Mouse (Mus musculus) CH12.LX (cell line): Measurements from ENCODE around the gene Fance. TPM values are rescaled to one million over a fixed set of nuclear protein-coding genes. Genes with fewer than 3 reads are reported as not detected.

Experiments used
- DNase-seq: peaks from one replicate; pipeline ENCODE4 v3.0.0-alpha.2; 2013; ENCODE audit errors: extremely low read depth
- H3K27ac ChIP-seq: 2 replicates; pipeline ENCODE4 v1.5.1; 2012; ENCODE audit warnings: low read depth, mild to moderate bottlenecking, control low read depth, moderate library complexity; ENCODE audit not compliant: insufficient read depth
- H3K27me3 ChIP-seq: replicated peaks from 2 replicates; pipeline ENCODE3; 2012; ENCODE audit warnings: inconsistent platforms
- H3K36me3 ChIP-seq, 2 experiments: replicated peaks in 1 of 2; 2 replicates each; pipeline versions ENCODE3 to v1.6.1; 2012; ENCODE audit warnings: inconsistent platforms in 1 of 2, low read length in 1 of 2, mild to moderate bottlenecking in 1 of 2, mixed read lengths in 1 of 2, moderate library complexity in 1 of 2; ENCODE audit not compliant: control insufficient read depth in 1 of 2, insufficient read depth in 1 of 2
- H3K4me1 ChIP-seq, 2 experiments: 2 replicates each; pipeline ENCODE4 v1.6.1; 2012; ENCODE audit warnings: inconsistent platforms in 1 of 2, moderate library complexity in 1 of 2; ENCODE audit not compliant: insufficient read depth in 2 of 2, control insufficient read depth in 1 of 2
- H3K4me2 ChIP-seq: 2 replicates; pipeline ENCODE4 v1.6.1; 2012; ENCODE audit warnings: low read depth, mild to moderate bottlenecking, control low read depth; ENCODE audit not compliant: poor library complexity, insufficient read depth, severe bottlenecking
- H3K4me3 ChIP-seq, 3 experiments: fragments of 150-350 bp in 1 of 3; sonication (generic) in 1 of 3; replicated peaks in 1 of 3; 2 replicates each; pipeline versions ENCODE3 to v1.5.1; 2011 to 2012; ENCODE audit warnings: low read depth in 2 of 3, low read length in 2 of 3, mild to moderate bottlenecking in 2 of 3, moderate library complexity in 2 of 3, control low read depth in 1 of 3, improper control_type of control experiment in 1 of 3, inconsistent platforms in 1 of 3, mixed read lengths in 1 of 3; ENCODE audit not compliant: poor library complexity in 1 of 3
- H3K79me2 ChIP-seq: replicated peaks from 2 replicates; pipeline ENCODE4 v1.6.1; 2012; ENCODE audit warnings: mild to moderate bottlenecking, moderate library complexity; ENCODE audit not compliant: control insufficient read depth, poor library complexity, insufficient read depth, severe bottlenecking; ENCODE audit errors: extremely low read depth
- H3K9ac ChIP-seq: 2 replicates; pipeline ENCODE4 v1.6.1; 2012; ENCODE audit warnings: low read depth, mild to moderate bottlenecking, control low read depth, moderate library complexity; ENCODE audit not compliant: insufficient read depth
- H3K9me3 ChIP-seq: replicated peaks from 2 replicates; pipeline ENCODE3; 2012; ENCODE audit warnings: low read length, inconsistent platforms, mixed read lengths
- CTCF ChIP-seq, 2 experiments: IDR thresholded peaks in 1 of 2; conservative IDR thresholded peaks in 1 of 2; 2 replicates each; pipeline ENCODE4 v1.5.1; 2011 to 2012; ENCODE audit warnings: low read depth in 2 of 2, low read length in 2 of 2, improper control_type of control experiment in 1 of 2, inconsistent platforms in 1 of 2, mild to moderate bottlenecking in 1 of 2, moderate library complexity in 1 of 2
- ELF1 ChIP-seq: IDR thresholded peaks from 2 replicates; pipeline ENCODE4 v1.6.1; 2014; ENCODE audit warnings: low read depth, mild to moderate bottlenecking, inconsistent platforms, low read length, improper control_type of control experiment
- EP300 ChIP-seq: IDR thresholded peaks from 2 replicates; pipeline ENCODE4 v1.6.1; 2011; ENCODE audit warnings: low read length, improper control_type of control experiment
- ETS1 ChIP-seq: conservative IDR thresholded peaks from 2 replicates; pipeline ENCODE4 v1.6.1; 2012; ENCODE audit warnings: low read depth, mild to moderate bottlenecking, inconsistent platforms, low read length, improper control_type of control experiment, moderate library complexity
- GABPA ChIP-seq: IDR thresholded peaks from 2 replicates; pipeline ENCODE4 v1.6.1; 2012; ENCODE audit warnings: low read depth, low read length, improper control_type of control experiment, inconsistent platforms; ENCODE audit not compliant: insufficient replicate concordance
- JUN ChIP-seq: IDR thresholded peaks from 2 replicates; pipeline ENCODE4 v1.6.1; 2011; ENCODE audit warnings: low read depth, mild to moderate bottlenecking, low read length, improper control_type of control experiment, moderate library complexity; ENCODE audit not compliant: insufficient read depth
- KAT2A ChIP-seq: IDR thresholded peaks from 2 replicates; pipeline ENCODE4 v1.6.1; 2012; ENCODE audit warnings: low read length, improper control_type of control experiment, inconsistent platforms; ENCODE audit not compliant: insufficient replicate concordance
- MAX ChIP-seq: IDR thresholded peaks from 2 replicates; pipeline ENCODE4 v1.6.1; 2011; ENCODE audit warnings: low read length, improper control_type of control experiment
- MAZ ChIP-seq: IDR thresholded peaks from 2 replicates; pipeline ENCODE4 v1.6.1; 2012; ENCODE audit warnings: low read depth, mild to moderate bottlenecking, inconsistent platforms, low read length, improper control_type of control experiment, moderate library complexity
- PAX5 ChIP-seq: IDR thresholded peaks from 2 replicates; pipeline ENCODE4 v1.6.1; 2012; ENCODE audit warnings: low read length, inconsistent platforms, mixed read lengths
- POLR2A ChIP-seq: IDR thresholded peaks from 2 replicates; pipeline ENCODE4 v1.6.1; 2011; ENCODE audit warnings: low read depth, mild to moderate bottlenecking, improper control_type of control experiment, low read length
- POLR2AphosphoS2 ChIP-seq: IDR thresholded peaks from 2 replicates; pipeline ENCODE4 v1.6.1; 2011; ENCODE audit warnings: low read depth, low read length, improper control_type of control experiment
- RCOR1 ChIP-seq: conservative IDR thresholded peaks from 2 replicates; pipeline ENCODE4 v1.6.1; 2012; ENCODE audit warnings: low read depth, mild to moderate bottlenecking, inconsistent platforms, low read length, improper control_type of control experiment
- SMC3 ChIP-seq: IDR thresholded peaks from 2 replicates; pipeline ENCODE4 v1.6.1; 2011; ENCODE audit warnings: low read depth, low read length, improper control_type of control experiment
- UBTF ChIP-seq: IDR thresholded peaks from 2 replicates; pipeline ENCODE4 v1.6.1; 2012; ENCODE audit warnings: low read depth, mild to moderate bottlenecking, inconsistent platforms, low read length, improper control_type of control experiment, moderate library complexity
- USF2 ChIP-seq: conservative IDR thresholded peaks from 2 replicates; pipeline ENCODE4 v1.6.1; 2011; ENCODE audit warnings: low read depth, low read length, improper control_type of control experiment
- ZC3H11A ChIP-seq: IDR thresholded peaks from 2 replicates; pipeline ENCODE4 v1.6.1; 2012; ENCODE audit warnings: low read depth, mild to moderate bottlenecking, inconsistent platforms, low read length, improper control_type of control experiment
- ZMIZ1 ChIP-seq: IDR thresholded peaks from 2 replicates; pipeline ENCODE4 v1.6.1; 2012; ENCODE audit warnings: low read depth, mild to moderate bottlenecking, inconsistent platforms, low read length, improper control_type of control experiment
- dilution Hi-C: fragments of 300-500 bp; cut with MboI; formaldehyde crosslinking; loops from 2 replicates; pipeline ENCODE4 v1.14.3; 2020; ENCODE audit warnings: low sequenced_read_pairs; ENCODE audit not compliant: extremely low pct_unique_long_range_greater_than_20kb, extremely low pct_ligation_motif_present
- in situ Hi-C: fragments of 300-500 bp; cut with MboI; formaldehyde crosslinking; loops from 3 replicates; pipeline ENCODE4 v1.14.3; 2019; ENCODE audit warnings: low sequenced_read_pairs, low pct_ligation_motif_present, low pct_unique_long_range_greater_than_20kb, mixed read lengths
- polyA plus RNA-seq: library from polyadenylated mRNA; unstranded; fragments of >175 nt; gene quantifications from 2 replicates; pipeline ENCODE4 v1.2.1, GENCODE M21; 2012; ENCODE audit warnings: low read depth; ENCODE audit not compliant: insufficient read length
- total RNA-seq, 2 experiments: library from RNA; depleted of rRNA; stranded (reverse); fragments of 300-350 nt in 1 of 2; fragments of >200 nt in 1 of 2; gene quantifications; 2 replicates each; pipeline ENCODE4 v1.2.3; 2012 to 2014

Fance gene
- total and polyA plus RNA-seq, 3 experiments, result 17.4 to 37.9 (median 29.6) TPM

- H3K9ac ChIP-seq, result no peak overlapping the region
- H3K4me2 ChIP-seq, result no peak overlapping the region
- H3K4me3 ChIP-seq, result no peak overlapping the region
- H3K36me3 ChIP-seq, result peaks cover 6 to 46% of the 10 kb centered on the region in 2 experiments
- dilution Hi-C loops (no loop called here), in situ Hi-C loops (no loop called here)
- H3K27ac ChIP-seq, result no peak overlapping the region
- H3K79me2 ChIP-seq, result no peaks in the 10 kb centered on the region
- peaks cover 32 to 67% of the 10 kb centered on the region in 2 experiments for H3K4me1 ChIP-seq
- no peak for DNase-seq
- TF ChIP-seq EP300 (no peak), POLR2A (no peak), POLR2AphosphoS2 (no peak), ETS1 (no peak), SMC3 (no peak), MAZ (no peak), MAX (no peak), JUN (no peak), USF2 (no peak), ELF1 (no peak), CTCF (conservative IDR thresholded peaks at IDR 0.05 in 1 of 2, IDR thresholded peaks at IDR 0.05 in 1 of 2; ENCODE audit: low read depth in 2 of 2, low read length in 2 of 2) (no peak), KAT2A (no peak), UBTF (no peak), ZC3H11A (no peak), RCOR1 (no peak), GABPA (no peak), ZMIZ1 (no peak)
- H3K27me3 ChIP-seq, result no peaks in the 10 kb centered on the region
- H3K9me3 ChIP-seq, result peaks cover 4% of the 10 kb centered on the region
These were observed 36.1 kb upstream of the Fance start for GRCm38 (mm10) chr17:28277226-28277625.

GRCm38 (mm10) chr17:28277721-28278120 lies 35.6 kb upstream of the Fance start:
- Histone ChIP-seq H3K4me2 (no peak overlapping the region), H3K79me2 (no peaks in the 10 kb centered on the region), H3K36me3 (peaks cover 6 to 42% of the 10 kb centered on the region in 2 experiments), H3K9ac (no peak overlapping the region), H3K27me3 (no peaks in the 10 kb centered on the region), H3K4me1 (peaks cover 36 to 72% of the 10 kb centered on the region in 2 experiments), H3K27ac (no peak overlapping the region), H3K4me3 (no peak overlapping the region), H3K9me3 (peaks cover 4% of the 10 kb centered on the region)
- dilution Hi-C loops (no loop called here), in situ Hi-C loops (no loop called here)
- TF ChIP-seq MAZ (no peak), SMC3 (no peak), MAX (no peak), PAX5 (no peak), ELF1 (no peak)
- DNase-seq, result no peak
